Mouse (Mus musculus) NIH3T3 (cell line): Measurements from ENCODE around the gene Sipa1l3.

Experiments used
- DNase-seq: peaks from one replicate; pipeline ENCODE4 v3.0.0-alpha.2; 2012; ENCODE audit warnings: low read depth

Gene Sipa1l3

GRCm38 (mm10) chr7:29480590-29481344 lies 37.7 kb downstream of the Sipa1l3 start:
- no peak for DNase-seq

DNA sequence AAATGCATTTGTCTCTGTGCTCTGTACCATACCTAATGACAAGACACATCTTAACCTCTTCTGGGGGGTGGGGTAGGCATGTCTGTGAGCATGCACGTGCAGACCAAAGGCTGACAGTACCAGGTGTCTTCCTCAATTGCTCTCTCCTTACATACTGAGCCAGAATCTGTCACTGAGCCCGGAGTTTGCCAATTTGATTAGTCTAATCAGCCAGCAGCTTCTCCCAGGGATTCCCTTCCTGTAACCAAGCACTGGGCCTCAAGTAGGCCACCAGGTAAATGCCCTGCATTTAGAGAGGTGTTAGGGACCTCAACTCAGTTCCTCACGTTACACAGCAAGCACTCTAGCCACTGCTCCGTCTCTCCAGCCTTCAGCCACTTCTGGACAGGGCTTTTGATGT lies 38.3 kb downstream of the Sipa1l3 start:
- DNase-seq, result no peak

DNA sequence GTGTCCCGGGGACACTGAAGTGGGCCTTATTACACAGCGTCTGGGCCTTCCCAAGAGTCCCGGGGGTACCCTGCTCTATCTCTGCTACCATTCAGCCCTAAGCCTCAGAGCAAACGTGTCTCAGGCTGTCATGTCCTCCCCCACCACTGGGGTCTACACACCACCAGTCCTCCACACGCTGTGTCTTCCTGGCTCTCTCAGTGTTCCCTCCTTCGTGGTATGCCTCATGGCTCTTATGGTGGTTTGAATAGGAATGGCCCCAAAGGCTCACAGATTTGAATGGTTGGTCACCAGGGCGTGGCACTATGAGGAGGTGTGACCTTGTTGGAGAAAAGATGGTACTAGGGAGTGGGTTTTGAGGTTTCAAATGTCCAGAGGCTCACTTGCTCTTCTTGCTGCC lies 43.4 kb downstream of the Sipa1l3 start:
- no peak for DNase-seq

DNA sequence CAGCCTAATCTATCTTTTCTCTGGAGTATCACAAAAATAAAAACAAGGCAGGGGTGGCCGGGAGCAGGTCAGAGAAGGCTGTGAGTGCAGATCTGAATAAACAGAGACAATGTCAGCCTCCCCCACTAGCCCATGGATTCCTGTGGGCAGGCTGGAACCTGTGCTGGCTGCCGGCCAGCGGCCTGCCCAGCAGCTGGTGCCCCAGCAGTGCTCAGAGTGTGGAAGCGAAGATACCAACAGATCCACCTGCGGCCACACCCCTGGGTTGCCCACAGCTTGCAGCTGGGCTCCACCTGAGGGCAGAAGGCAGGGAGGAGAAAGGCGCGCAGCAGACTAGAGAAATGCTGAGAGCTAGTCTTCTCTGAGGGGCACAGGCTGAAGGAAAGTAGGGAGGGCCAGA lies 47.1 kb downstream of the Sipa1l3 start:
- DNase-seq, result no peak

- no peak for DNase-seq
Measured at GRCm38 (mm10) chr7:29469602-29470344, 48.7 kb downstream of the Sipa1l3 start.

DNA sequence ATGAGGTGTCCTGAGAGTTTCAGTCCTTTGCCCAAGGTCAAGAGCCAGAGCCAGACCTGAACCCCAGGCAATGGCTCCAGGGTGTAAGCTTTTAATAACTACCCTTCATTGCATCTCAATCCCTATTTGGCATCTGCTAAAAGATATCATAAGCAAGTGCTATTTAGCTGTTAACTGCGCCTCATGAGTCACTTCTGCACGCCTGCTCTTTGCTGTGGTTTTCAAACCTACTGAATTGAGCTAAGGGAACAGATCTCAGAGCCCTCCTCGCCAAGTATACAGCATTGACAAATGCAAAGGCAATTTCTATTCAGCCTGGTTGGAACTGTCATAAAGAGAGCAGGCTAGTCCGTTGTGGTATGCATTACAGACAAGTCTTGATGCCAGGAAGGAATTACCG lies 49.8 kb downstream of the Sipa1l3 start:
- no peak for DNase-seq

DNA sequence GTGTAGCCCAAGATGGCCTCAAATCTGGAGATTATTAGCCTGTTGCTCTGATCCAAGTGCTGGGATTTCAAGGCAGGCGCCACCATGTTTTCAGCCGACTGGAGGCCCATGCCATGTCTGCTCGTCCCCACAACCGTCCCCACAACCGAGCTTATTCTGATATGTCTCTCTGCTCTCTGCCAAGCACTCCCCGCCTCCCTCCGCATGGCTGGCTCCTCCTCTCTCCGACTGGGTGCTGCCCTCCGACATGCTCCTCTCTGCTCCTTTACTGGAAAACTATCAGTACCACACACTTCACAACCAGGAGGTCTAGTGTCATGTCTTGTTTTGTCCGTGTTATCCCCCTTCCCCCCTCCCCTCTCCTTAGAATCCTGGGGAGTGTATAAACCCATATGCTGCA lies 51.9 kb downstream of the Sipa1l3 start:
- DNase-seq, result no peak

- no peak for DNase-seq
Measured at GRCm38 (mm10) chr7:29465736-29466135, 52.7 kb downstream of the Sipa1l3 start.

DNA sequence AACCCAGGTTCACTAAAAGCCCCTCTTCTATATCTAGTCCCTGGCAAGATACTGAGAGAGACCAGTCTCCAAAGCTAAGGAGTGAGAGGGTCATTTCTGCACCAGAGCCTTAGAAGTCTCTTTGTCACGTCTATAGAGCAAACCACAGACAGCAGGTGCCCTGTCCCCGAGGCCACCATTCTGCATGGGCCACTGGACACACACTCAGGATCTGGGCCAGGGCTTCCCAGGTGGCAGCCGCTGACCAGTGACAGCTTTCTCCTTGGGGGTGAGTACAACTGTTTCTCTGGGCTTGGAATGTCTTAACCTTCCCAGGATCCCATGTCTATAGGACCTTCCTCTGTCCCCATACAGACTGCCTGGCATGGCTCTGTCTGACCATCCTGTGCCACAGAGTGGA lies 55.6 kb downstream of the Sipa1l3 start:
- no peak for DNase-seq

- DNase-seq, result peak; percentile 65
Measured at GRCm38 (mm10) chr7:29462178-29462577, 56.3 kb downstream of the Sipa1l3 start.

- no peak for DNase-seq
Measured at GRCm38 (mm10) chr7:29461557-29461956, 56.9 kb downstream of the Sipa1l3 start.

DNA sequence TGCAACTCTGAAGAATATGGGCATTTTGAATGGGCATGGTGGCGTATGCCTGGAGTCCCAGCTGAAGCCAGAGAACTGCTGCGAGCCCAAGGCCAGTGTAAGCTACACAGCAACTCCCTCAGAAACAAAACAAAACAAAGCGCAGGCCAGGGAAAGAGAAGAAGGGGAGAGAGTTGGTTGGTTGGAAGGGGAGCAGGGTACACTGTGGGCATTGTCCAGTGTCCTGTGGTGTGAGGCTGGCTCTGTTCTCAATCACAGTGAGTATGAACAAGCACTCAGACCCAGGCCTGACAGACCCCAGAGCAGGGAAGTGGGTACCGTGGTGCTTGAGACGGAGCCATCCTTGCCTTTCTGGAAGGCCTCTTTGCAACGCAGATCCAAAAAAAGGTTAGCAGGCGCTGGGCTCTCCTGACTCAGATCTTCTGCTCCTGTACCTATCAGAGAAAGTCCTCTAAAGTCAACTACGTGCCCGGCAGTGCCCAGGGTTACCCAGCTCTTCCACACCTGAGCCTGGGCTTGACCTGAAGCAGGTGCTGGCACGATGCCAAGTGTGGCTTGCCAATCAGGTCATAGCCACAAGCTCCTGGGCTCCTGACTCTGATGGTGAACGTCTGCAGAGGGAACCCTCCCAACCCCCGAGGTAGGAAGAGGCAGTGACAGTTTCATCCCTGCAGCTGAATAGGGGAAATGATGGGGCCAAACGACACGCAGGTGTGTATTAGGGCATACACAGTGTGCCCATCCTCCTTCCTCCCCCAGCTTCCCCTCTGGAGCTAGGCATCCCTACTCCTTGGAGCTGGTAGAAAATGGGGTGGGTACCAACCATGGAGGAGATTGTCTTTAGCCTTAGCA lies 59.3 kb downstream of the Sipa1l3 start:
- no peak for DNase-seq

DNA sequence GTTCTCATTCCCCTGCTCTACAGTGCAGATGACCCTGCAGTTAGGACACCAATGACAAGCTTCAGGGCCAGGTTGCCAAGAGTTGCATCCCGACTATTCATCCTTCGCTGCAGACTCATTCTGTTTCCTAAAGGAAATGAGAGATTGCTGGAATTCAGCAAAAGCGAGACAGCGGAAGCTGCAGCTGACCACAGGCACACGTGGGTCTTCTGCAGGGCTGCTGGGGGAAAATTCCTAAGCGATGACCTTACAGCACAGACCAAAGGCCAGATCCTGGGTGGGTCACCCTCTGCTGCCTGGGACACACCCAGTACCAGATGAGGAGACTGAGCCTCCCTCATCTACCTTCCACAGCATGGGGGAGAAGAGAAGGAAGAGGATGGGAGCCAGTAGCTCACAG lies 60.7 kb downstream of the Sipa1l3 start:
- DNase-seq, result peak; percentile 80

DNA sequence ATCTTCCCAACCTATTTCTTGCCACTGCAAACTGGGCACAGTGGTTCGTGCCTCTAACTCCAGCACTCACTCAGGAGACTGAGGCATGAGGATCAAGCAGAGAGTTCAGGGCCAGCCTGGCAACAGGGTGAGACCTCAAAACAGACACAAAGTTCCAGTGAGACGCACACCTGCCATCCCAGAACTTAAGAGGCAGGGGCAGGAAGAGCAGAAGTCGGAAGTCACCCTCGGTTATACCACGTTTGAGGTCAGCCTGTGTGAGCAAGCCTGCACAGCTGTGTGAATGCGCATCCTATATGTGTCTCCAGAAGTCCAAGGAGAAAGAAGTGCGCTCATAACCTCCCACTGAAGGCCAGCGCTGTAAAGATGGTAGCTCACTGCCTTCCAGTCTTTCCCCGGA lies 61.7 kb downstream of the Sipa1l3 start:
- no peak for DNase-seq

DNA sequence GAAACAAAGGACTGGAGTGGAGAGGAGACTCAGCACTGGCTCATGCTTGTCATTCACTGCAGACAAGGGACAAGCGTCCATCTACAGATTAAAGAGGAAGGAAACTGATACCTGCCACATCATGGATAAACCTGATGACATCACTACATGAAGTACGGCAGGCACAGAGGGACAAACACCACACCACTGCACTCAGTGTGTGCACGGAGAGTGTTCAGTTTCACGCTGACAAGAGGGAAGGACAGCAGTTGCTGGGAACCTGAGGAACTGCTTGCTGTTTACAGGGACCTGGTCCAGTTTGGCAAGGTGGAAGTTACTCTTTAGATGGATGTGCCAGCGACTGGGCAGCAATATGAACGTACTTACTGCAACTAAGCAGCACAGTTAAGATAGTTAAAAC lies 62.9 kb downstream of the Sipa1l3 start:
- DNase-seq, result no peak

DNA sequence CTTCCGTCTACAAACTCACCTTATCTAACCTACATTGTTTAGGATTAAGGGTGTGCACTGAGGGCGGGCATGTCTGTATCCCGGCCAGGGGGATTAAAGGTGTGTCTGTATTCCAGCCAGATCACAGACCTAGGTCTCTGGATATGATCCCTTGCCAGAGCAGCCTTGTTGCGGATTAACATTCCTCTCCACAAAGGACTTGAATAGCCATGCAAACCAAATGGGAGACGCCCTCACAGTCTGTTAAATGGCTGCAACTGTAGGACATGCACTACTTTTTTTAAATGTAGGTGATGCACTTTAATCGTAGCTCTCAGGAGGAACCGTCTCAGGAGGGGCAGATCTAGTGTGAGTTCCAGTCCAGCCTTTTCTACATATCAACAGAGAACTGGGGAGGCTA lies 63.5 kb downstream of the Sipa1l3 start:
- no peak for DNase-seq

DNA sequence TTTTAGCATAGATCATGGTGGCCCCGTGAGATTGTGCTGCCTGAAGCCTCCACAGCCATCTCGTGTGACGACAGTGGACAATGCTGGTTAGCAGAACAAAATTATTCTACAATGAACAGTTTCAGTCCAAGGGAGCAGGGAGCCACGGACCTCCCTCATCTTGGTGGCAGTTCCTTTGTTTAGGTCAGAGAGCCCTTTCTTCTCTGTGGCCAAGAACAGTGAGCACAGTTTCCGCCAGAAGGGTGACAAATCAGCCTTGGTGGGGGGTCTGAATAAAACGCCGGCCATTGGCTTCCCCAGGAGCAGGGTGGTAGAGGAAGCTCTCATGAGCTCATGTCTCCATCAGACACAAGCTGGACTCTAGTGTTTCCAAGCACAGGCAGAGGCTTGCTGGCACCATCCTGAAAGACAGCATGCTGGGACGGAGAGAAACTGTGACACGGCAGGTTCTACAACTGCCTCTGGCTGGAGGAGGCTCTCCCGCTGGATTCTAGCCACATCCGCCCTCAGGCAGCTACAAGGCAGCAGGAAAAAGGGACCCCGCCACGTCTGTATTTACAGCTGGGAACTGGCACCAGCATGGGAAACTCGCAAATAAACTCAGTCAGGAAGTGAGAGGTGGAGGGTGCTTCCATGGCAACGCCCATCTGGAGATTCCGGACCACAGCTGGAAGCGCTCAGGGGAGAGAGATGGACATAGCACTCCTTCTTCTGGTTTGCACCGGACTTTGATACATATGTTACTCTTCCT lies 65.3 kb downstream of the Sipa1l3 start:
- peak; percentile 54 for DNase-seq

DNA sequence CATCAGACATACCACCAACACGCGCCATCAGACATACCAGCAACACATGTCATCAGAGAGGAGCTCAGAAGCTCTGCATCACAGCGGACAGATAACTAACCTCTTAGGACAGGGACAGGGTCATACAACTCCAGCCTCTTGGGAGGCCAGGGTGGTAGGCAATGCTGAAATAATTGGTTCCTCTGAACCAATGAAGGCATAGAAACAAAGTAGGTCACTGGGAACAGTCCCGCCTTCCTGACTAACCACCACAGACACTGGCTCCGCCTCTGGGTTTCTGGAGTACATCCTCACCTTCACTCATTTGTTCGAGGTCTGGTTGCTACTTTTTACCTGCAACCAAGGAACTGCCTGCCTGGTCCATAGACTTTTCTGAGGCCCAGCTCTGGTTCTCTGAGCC lies 66.1 kb downstream of the Sipa1l3 start:
- DNase-seq, result no peak

- DNase-seq, result peak; percentile 88
Measured at GRCm38 (mm10) chr7:29450175-29450574, 68.3 kb downstream of the Sipa1l3 start.

DNA sequence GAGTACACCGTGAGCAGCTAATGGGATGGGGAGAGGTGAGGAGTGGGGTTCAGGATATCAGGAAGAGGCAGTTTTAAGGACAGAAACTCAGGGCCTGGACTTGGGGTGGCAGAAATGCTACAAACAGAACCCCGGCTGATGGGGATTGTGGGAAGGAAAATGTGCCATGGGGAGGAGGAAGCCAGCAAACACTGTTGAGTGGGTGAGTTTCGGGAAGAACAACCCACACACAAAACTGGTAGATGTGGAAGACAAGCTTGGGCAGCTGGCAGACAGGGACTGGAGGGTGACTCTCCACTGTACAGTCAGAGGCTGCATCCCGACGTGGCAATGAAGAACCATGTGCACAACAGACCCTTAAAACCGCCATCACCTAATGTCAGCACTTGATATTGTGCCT lies 69.6 kb downstream of the Sipa1l3 start:
- DNase-seq, result no peak

DNA sequence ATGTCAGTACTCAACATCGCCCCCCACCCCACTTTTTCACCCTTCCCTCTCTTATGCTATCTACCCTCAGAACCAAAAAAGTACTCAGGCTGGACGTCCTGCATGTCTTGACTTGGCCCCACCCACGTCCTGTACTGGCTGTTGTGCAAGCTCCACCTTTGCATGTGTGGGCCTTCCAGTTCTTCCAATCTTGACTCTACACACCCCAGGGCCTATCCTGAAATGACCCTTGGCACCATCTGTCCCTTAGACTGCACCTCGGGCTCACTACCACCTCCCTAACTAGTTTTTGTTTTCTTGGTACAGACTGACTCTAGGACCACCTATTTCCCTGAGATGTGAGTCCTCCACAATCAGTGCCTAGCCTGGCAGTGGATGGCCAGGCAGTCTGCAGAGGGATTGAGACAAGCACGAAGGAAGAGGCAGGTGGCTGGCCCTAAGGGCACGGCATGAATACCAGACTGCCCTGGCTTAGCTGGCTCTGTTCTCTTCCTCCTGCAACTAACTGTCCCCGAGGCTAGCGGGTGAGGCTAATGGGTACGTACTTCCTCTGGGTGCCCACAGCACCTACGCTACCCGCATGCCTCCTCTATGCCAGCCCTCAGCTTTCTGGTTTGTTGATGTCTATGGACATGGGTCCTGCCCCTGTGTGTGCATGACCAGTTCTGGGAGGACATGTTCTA lies 71.2 kb downstream of the Sipa1l3 start:
- no peak for DNase-seq
